Mouse (Mus musculus) heart, postnatal 0 days (tissue): ENCODE measurements around the gene Nxnl1.

Experiments
- CTCF ChIP-seq: IDR thresholded peaks from 2 replicates; pipeline ENCODE4 v1.5.1; 2016; ENCODE audit warnings: antibody characterized with exemption, control low read depth, low read depth
- EP300 ChIP-seq: IDR thresholded peaks from 2 replicates; pipeline ENCODE4 v1.6.1; 2016; ENCODE audit warnings: antibody characterized with exemption, low read depth

- TF ChIP-seq CTCF = no peak
- no peak for TF ChIP-seq EP300
Observed at GRCm38 (mm10) chr8:71577856-71578387, 11.5 kb upstream of the Nxnl1 start.
